Mouse (Mus musculus) heart, embryonic 14.5 days (tissue): ENCODE results near the gene Kcnk7. TPM values are rescaled to one million over a fixed set of nuclear protein-coding genes. Genes with fewer than 3 reads are reported as not detected.

ENCODE experiments used
- ATAC-seq: fragments of 200-750 bp; cut with Nextera tagmentation; 2 replicates; pipeline ENCODE4 v1.8.0; 2017; ENCODE audit warnings: low read depth, moderate TSS enrichment; ENCODE audit not compliant: insufficient number of reproducible peaks, insufficient read depth, low FRiP score
- H3K27ac ChIP-seq, 2 experiments: fragments of 200-500 bp in 1 of 2; fragments of 300-500 bp in 1 of 2; sonication (generic) in 1 of 2; replicated peaks in 1 of 2; 2 replicates each; pipeline ENCODE4 v1.5.1; 2012 to 2014; ENCODE audit warnings: low read depth in 2 of 2, low read length in 2 of 2, control low read depth in 1 of 2, mild to moderate bottlenecking in 1 of 2, mixed read lengths in 1 of 2; ENCODE audit not compliant: control insufficient read depth in 1 of 2, insufficient read depth in 1 of 2
- H3K27me3 ChIP-seq: fragments of 300-500 bp; sonication (generic); 2 replicates; pipeline ENCODE4 v1.6.1; 2014; ENCODE audit warnings: mild to moderate bottlenecking, low read length, control low read depth; ENCODE audit not compliant: control insufficient read depth, insufficient read depth
- H3K36me3 ChIP-seq: fragments of 300-500 bp; sonication (generic); 2 replicates; pipeline ENCODE4 v1.6.1; 2014; ENCODE audit warnings: mild to moderate bottlenecking, control low read depth, low read length, mixed read lengths; ENCODE audit not compliant: control insufficient read depth, insufficient read depth
- H3K4me1 ChIP-seq, 2 experiments: fragments of 200-500 bp in 1 of 2; fragments of 300-500 bp in 1 of 2; sonication (generic) in 1 of 2; 2 replicates each; pipeline ENCODE4 v1.6.1; 2012 to 2014; ENCODE audit warnings: low read length in 2 of 2, control low read depth in 1 of 2, mixed read lengths in 1 of 2; ENCODE audit not compliant: control insufficient read depth in 2 of 2, insufficient read depth in 2 of 2
- H3K4me2 ChIP-seq: fragments of 300-500 bp; sonication (generic); 2 replicates; pipeline ENCODE4 v1.6.1; 2014; ENCODE audit warnings: mild to moderate bottlenecking, low read length
- H3K4me3 ChIP-seq, 2 experiments: fragments of 200-500 bp in 1 of 2; fragments of 300-500 bp in 1 of 2; sonication (generic) in 1 of 2; 2 replicates each; pipeline ENCODE4 v1.5.1; 2012 to 2014; ENCODE audit warnings: low read length in 2 of 2, mild to moderate bottlenecking in 2 of 2, control low read depth in 1 of 2, low read depth in 1 of 2, moderate library complexity in 1 of 2; ENCODE audit not compliant: control insufficient read depth in 1 of 2, insufficient read depth in 1 of 2
- H3K9ac ChIP-seq: fragments of 300-500 bp; sonication (generic); 2 replicates; pipeline ENCODE4 v1.6.1; 2014; ENCODE audit warnings: mild to moderate bottlenecking, low read length
- H3K9me3 ChIP-seq: fragments of 300-500 bp; sonication (generic); 2 replicates; pipeline ENCODE4 v1.6.1; 2016; ENCODE audit warnings: low read length, control low read depth; ENCODE audit not compliant: control insufficient read depth
- WGBS: fragments of 180-500 bp; shearing (Covaris S2); extraction: QIAGEN DNeasy Blood & Tissue Kit; methylation state at CpG from one replicate; pipeline ENCODE4 v1.1.7; 2014; 5-methylcytosine and 5-hydroxymethylcytosine counted together
- polyA plus RNA-seq: library from polyadenylated mRNA; unstranded; fragments of >200 nt; fragmentation: Nextera tagmentation; extraction: Ambion mirVana; gene quantifications from 2 replicates; pipeline ENCODE4 v1.2.1, GENCODE M21; 2014

Gene Kcnk7
- polyA plus RNA-seq, 1 experiment from 2014 or later, result 0.26 TPM

- peaks cover 54% of the 10 kb centered on the region for H3K36me3 ChIP-seq
- H3K4me3 ChIP-seq, result no peak overlapping the region
- no peaks in the 10 kb centered on the region for H3K9me3 ChIP-seq
- no peak overlapping the region for H3K27ac ChIP-seq
- no peak overlapping the region for H3K9ac ChIP-seq
- peaks cover 10 to 23% of the 10 kb centered on the region in 2 experiments for H3K4me1 ChIP-seq
- H3K4me2 ChIP-seq, result no peak overlapping the region
- H3K27me3 ChIP-seq, result no peaks in the 10 kb centered on the region
- WGBS, result 67% methylated on average over 15 of the region's 15 CpGs
- no peak for ATAC-seq
These were observed 38.7 kb upstream of the Kcnk7 start for GRCm38 (mm10) chr19:5665465-5665864.

GRCm38 (mm10) chr19:5666386-5666785, 37.8 kb upstream of the Kcnk7 start:
- peaks cover 10 to 21% of the 10 kb centered on the region in 2 experiments for H3K4me1 ChIP-seq
- no peak overlapping the region for H3K27ac ChIP-seq
- no peaks in the 10 kb centered on the region for H3K27me3 ChIP-seq
- H3K9me3 ChIP-seq, result no peaks in the 10 kb centered on the region
- no peak overlapping the region for H3K9ac ChIP-seq
- H3K4me2 ChIP-seq, result no peak overlapping the region
- H3K4me3 ChIP-seq, result no peak overlapping the region
- ATAC-seq, result no peak
- peaks cover 63% of the 10 kb centered on the region for H3K36me3 ChIP-seq
- 89% methylated on average over 18 of the region's 18 CpGs for WGBS

GRCm38 (mm10) chr19:5668372-5668771, 35.8 kb upstream of the Kcnk7 start:
- Histone ChIP-seq H3K4me3 (no peak overlapping the region), H3K27ac (no peak overlapping the region), H3K36me3 (peaks cover 83% of the 10 kb centered on the region), H3K9ac (no peak overlapping the region), H3K27me3 (no peaks in the 10 kb centered on the region), H3K4me1 (peaks cover 3 to 7% of the 10 kb centered on the region in 2 experiments; a peak in 3 of 4 replicates), H3K9me3 (no peaks in the 10 kb centered on the region), H3K4me2 (no peak overlapping the region)
- no peak for ATAC-seq
- WGBS, result 91% methylated on average over 4 of the region's 4 CpGs

- H3K9me3 ChIP-seq, result no peaks in the 10 kb centered on the region
- H3K9ac ChIP-seq, result no peak overlapping the region
- no peaks in the 10 kb centered on the region for H3K27me3 ChIP-seq
- WGBS, result 72% methylated on average over 4 of the region's 4 CpGs
- H3K36me3 ChIP-seq, result peaks cover 96% of the 10 kb centered on the region
- H3K4me3 ChIP-seq, result no peak overlapping the region
- H3K4me1 ChIP-seq, result no peaks in the 10 kb centered on the region
- H3K27ac ChIP-seq, result no peak overlapping the region
- no peak overlapping the region for H3K4me2 ChIP-seq
- no peak for ATAC-seq
These were observed 23.7 kb upstream of the Kcnk7 start for GRCm38 (mm10) chr19:5680432-5680831.

- peaks cover 80% of the 10 kb centered on the region for H3K36me3 ChIP-seq
- no peaks in the 10 kb centered on the region for H3K9me3 ChIP-seq
- no peak overlapping the region for H3K9ac ChIP-seq
- no peak overlapping the region for H3K4me3 ChIP-seq
- peaks cover 5 to 11% of the 10 kb centered on the region in 2 experiments for H3K4me1 ChIP-seq
- ATAC-seq, result no peak
- H3K27me3 ChIP-seq, result no peaks in the 10 kb centered on the region
- no peak overlapping the region for H3K4me2 ChIP-seq
- no peak overlapping the region for H3K27ac ChIP-seq
- 91% methylated on average over 12 of the region's 12 CpGs for WGBS
These were observed 19.9 kb upstream of the Kcnk7 start for GRCm38 (mm10) chr19:5684236-5684635.

GRCm38 (mm10) chr19:5684985-5685384, 19.2 kb upstream of the Kcnk7 start:
- H3K27ac ChIP-seq, result no peak overlapping the region
- no peaks in the 10 kb centered on the region for H3K27me3 ChIP-seq
- ATAC-seq, result no peak
- H3K4me1 ChIP-seq, result peaks cover 5 to 11% of the 10 kb centered on the region in 2 experiments
- no peak overlapping the region for H3K4me3 ChIP-seq
- no peak overlapping the region for H3K4me2 ChIP-seq
- peaks cover 72% of the 10 kb centered on the region for H3K36me3 ChIP-seq
- no peak overlapping the region for H3K9ac ChIP-seq
- H3K9me3 ChIP-seq, result no peaks in the 10 kb centered on the region
- 90% methylated on average over 13 of the region's 13 CpGs for WGBS

GRCm38 (mm10) chr19:5685431-5685830, 18.7 kb upstream of the Kcnk7 start:
- Histone ChIP-seq H3K9me3 (no peaks in the 10 kb centered on the region), H3K27ac (no peak overlapping the region), H3K4me1 (peaks cover 6 to 15% of the 10 kb centered on the region in 2 experiments), H3K9ac (no peak overlapping the region), H3K36me3 (peaks cover 68% of the 10 kb centered on the region), H3K4me2 (no peak overlapping the region), H3K27me3 (no peaks in the 10 kb centered on the region), H3K4me3 (no peak overlapping the region)
- 89% methylated on average over 19 of the region's 19 CpGs for WGBS
- ATAC-seq, result no peak

- H3K4me1 ChIP-seq, result peaks cover 11 to 19% of the 10 kb centered on the region in 2 experiments
- H3K9me3 ChIP-seq, result no peaks in the 10 kb centered on the region
- no peak overlapping the region for H3K4me3 ChIP-seq
- H3K27me3 ChIP-seq, result no peaks in the 10 kb centered on the region
- H3K9ac ChIP-seq, result no peak overlapping the region
- H3K4me2 ChIP-seq, result no peak overlapping the region
- 90% methylated on average over 11 of the region's 11 CpGs for WGBS
- H3K27ac ChIP-seq, result no peak overlapping the region
- peaks cover 66% of the 10 kb centered on the region for H3K36me3 ChIP-seq
- ATAC-seq, result no peak
These were observed 18.3 kb upstream of the Kcnk7 start for GRCm38 (mm10) chr19:5685861-5686260.
